In genomic region chr5:122323523-122323922, GRCm38 (mm10) we compare ENCODE assay signal across 18 mouse cellular contexts. TPM values are rescaled to one million over a fixed set of nuclear protein-coding genes. Genes with fewer than 3 reads are reported as not detected.
A peak's percentile ranks its signal among the peaks of the same experiment; 100 is the strongest.
DNase-seq lines count a peak whose midpoint lies in the region; ATAC-seq and TF ChIP-seq lines count a peak whose summit lies in the region.
"Had no signal": no experiment of that assay in that cellular context is flagged by ENCODE, and none has a peak within 500 bp of the region (broad histone marks: within the 10 kb centered on the region; RNA-seq: fewer than 3 reads in every experiment).

No protein-coding gene starts in this region.

- H3K4me1 ChIP-seq in forebrain, embryonic 16.5 days (replicated peaks; ENCODE audit: control insufficient read depth, insufficient read depth, low read length), result peaks cover 7% of the 10 kb centered on the region
- no peaks in the 10 kb centered on the region for H3K4me1 ChIP-seq in forebrain, embryonic 12.5 days
- H3K4me1 ChIP-seq in hindbrain, embryonic 13.5 days (replicated peaks), result no peaks in the 10 kb centered on the region
- no peaks in the 10 kb centered on the region for H3K4me1 ChIP-seq in hindbrain, embryonic 10.5 days (replicated peaks)
- H3K4me1 ChIP-seq in thymus, adult 2 months (replicated peaks; ENCODE audit: control insufficient read depth, insufficient read depth, low read length), result peaks cover 2% of the 10 kb centered on the region
- H3K4me1 ChIP-seq in liver, embryonic 11.5 days (replicated peaks; ENCODE audit: control insufficient read depth, insufficient read depth, low read length), result 0 out of 2 replicates have a peak, but pooled peaks cover 3% of the 10 kb centered on the region
- H3K4me1 ChIP-seq: forebrain, embryonic 15.5 days; liver, embryonic 15.5 days; midbrain, embryonic 13.5 days had no signal

- H3K4me3 ChIP-seq in forebrain, embryonic 16.5 days (replicated peaks; ENCODE audit: low read length), result no peak overlapping the region
- no peak overlapping the region for H3K4me3 ChIP-seq in forebrain, embryonic 12.5 days (replicated peaks)
- no peak overlapping the region for H3K4me3 ChIP-seq in hindbrain, embryonic 13.5 days
- H3K4me3 ChIP-seq in hindbrain, embryonic 10.5 days, result no peak overlapping the region
- H3K4me3 ChIP-seq in thymus, adult 2 months (ENCODE audit: control insufficient read depth, insufficient read depth, low read length), result no peak overlapping the region
- H3K4me3 ChIP-seq in liver, embryonic 11.5 days (ENCODE audit: low read depth, low read length), result no peak overlapping the region
- H3K4me3 ChIP-seq: forebrain, embryonic 15.5 days; heart, embryonic 13.5 days; kidney, embryonic 15.5 days; liver, embryonic 15.5 days; midbrain, embryonic 13.5 days had no signal

- no peak for ATAC-seq in forebrain, embryonic 16.5 days
- no peak for ATAC-seq in forebrain, embryonic 12.5 days (ENCODE audit: low FRiP score)
- ATAC-seq in hindbrain, embryonic 13.5 days (ENCODE audit: low FRiP score), result no peak
- no peak for ATAC-seq in liver, embryonic 11.5 days (replicated peaks; ENCODE audit: low FRiP score)
- ATAC-seq: forebrain, embryonic 15.5 days; intestine, postnatal 0 days; midbrain, embryonic 13.5 days had no signal

- H3K27ac ChIP-seq in forebrain, embryonic 16.5 days (ENCODE audit: low read length), result no peak overlapping the region
- no peak overlapping the region for H3K27ac ChIP-seq in forebrain, embryonic 12.5 days
- H3K27ac ChIP-seq in hindbrain, embryonic 13.5 days, result no peak overlapping the region
- H3K27ac ChIP-seq in hindbrain, embryonic 10.5 days, result no peak overlapping the region
- H3K27ac ChIP-seq in thymus, adult 2 months (ENCODE audit: control insufficient read depth, insufficient read depth, low read length), result no peak overlapping the region
- no peak overlapping the region for H3K27ac ChIP-seq in liver, embryonic 11.5 days (ENCODE audit: low read depth, low read length)
- H3K27ac ChIP-seq: forebrain, embryonic 15.5 days; heart, embryonic 13.5 days; hindbrain, embryonic 14.5 days; kidney, embryonic 15.5 days; liver, embryonic 15.5 days; midbrain, embryonic 13.5 days had no signal

- WGBS in forebrain, embryonic 16.5 days, result 54% methylated on average over 8 of the region's 8 CpGs
- WGBS in forebrain, embryonic 12.5 days, result 60% methylated on average over 8 of the region's 8 CpGs
- 77% methylated on average over 8 of the region's 8 CpGs for WGBS in hindbrain, embryonic 13.5 days
- 72% methylated on average over 8 of the region's 8 CpGs for WGBS in hindbrain, embryonic 10.5 days
- 96% methylated on average over 8 of the region's 8 CpGs for WGBS in thymus, adult 2 months
- 91% methylated on average over 8 of the region's 8 CpGs for WGBS in liver, embryonic 11.5 days

- H3K9ac ChIP-seq in forebrain, embryonic 16.5 days (replicated peaks; ENCODE audit: low read depth, low read length), result 0 out of 2 replicates have a peak overlapping the region, but pooled peaks have one; percentile 13
- no peak overlapping the region for H3K9ac ChIP-seq in forebrain, embryonic 12.5 days
- 0 out of 2 replicates have a peak overlapping the region, but pooled peaks have one; percentile 35 for H3K9ac ChIP-seq in hindbrain, embryonic 13.5 days
- no peak overlapping the region for H3K9ac ChIP-seq in liver, embryonic 11.5 days (ENCODE audit: low read depth, low read length)
- H3K9ac ChIP-seq: forebrain, embryonic 15.5 days; hindbrain, embryonic 14.5 days; kidney, embryonic 15.5 days; liver, embryonic 15.5 days; midbrain, embryonic 13.5 days had no signal

- no peak for TF ChIP-seq CTCF in thymus, adult 2 months (IDR thresholded peaks at IDR 0.05; ENCODE audit: borderline replicate concordance, control insufficient read depth, extremely low read depth, insufficient read depth, low read length, poor library complexity)

- H3K9me3 ChIP-seq in forebrain, embryonic 16.5 days (ENCODE audit: control insufficient read depth, low read length), result no peaks in the 10 kb centered on the region
- no peaks in the 10 kb centered on the region for H3K9me3 ChIP-seq in forebrain, embryonic 12.5 days
- H3K9me3 ChIP-seq in hindbrain, embryonic 13.5 days, result no peaks in the 10 kb centered on the region
- no peaks in the 10 kb centered on the region for H3K9me3 ChIP-seq in hindbrain, embryonic 10.5 days
- no peaks in the 10 kb centered on the region for H3K9me3 ChIP-seq in liver, embryonic 11.5 days (ENCODE audit: control insufficient read depth, low read length)
- H3K9me3 ChIP-seq: forebrain, embryonic 15.5 days; heart, embryonic 13.5 days; kidney, embryonic 15.5 days; liver, embryonic 15.5 days; midbrain, embryonic 13.5 days had no signal

- H3K36me3 ChIP-seq in forebrain, embryonic 16.5 days (ENCODE audit: control insufficient read depth, insufficient read depth), result peaks cover 5% of the 10 kb centered on the region; the same call in 1 of the 2 replicates
- H3K36me3 ChIP-seq in forebrain, embryonic 12.5 days (replicated peaks), result peaks cover 44% of the 10 kb centered on the region
- peaks cover 69% of the 10 kb centered on the region for H3K36me3 ChIP-seq in hindbrain, embryonic 13.5 days
- H3K36me3 ChIP-seq in hindbrain, embryonic 10.5 days, result peaks cover 75% of the 10 kb centered on the region
- H3K36me3 ChIP-seq in thymus, adult 2 months (ENCODE audit: control insufficient read depth, insufficient read depth, low read length), result peaks cover 62% of the 10 kb centered on the region
- H3K36me3 ChIP-seq in liver, embryonic 11.5 days (ENCODE audit: control insufficient read depth, insufficient read depth, low read length), result peaks cover 17% of the 10 kb centered on the region; the same call in 1 of the 2 replicates

- TF ChIP-seq POLR2A in thymus, adult 2 months (IDR thresholded peaks at IDR 0.05; ENCODE audit: control insufficient read depth, extremely low read depth, insufficient read depth, low read length, poor library complexity), result no peak

- no peak overlapping the region for H3K4me2 ChIP-seq in forebrain, embryonic 16.5 days (ENCODE audit: low read length)
- no peak overlapping the region for H3K4me2 ChIP-seq in forebrain, embryonic 12.5 days
- H3K4me2 ChIP-seq in hindbrain, embryonic 13.5 days, result no peak overlapping the region
- no peak overlapping the region for H3K4me2 ChIP-seq in liver, embryonic 11.5 days
- H3K4me2 ChIP-seq: forebrain, embryonic 15.5 days; heart, embryonic 13.5 days; hindbrain, embryonic 14.5 days; kidney, embryonic 15.5 days; liver, embryonic 15.5 days; midbrain, embryonic 13.5 days had no signal

- no peaks in the 10 kb centered on the region for H3K27me3 ChIP-seq in forebrain, embryonic 16.5 days (replicated peaks; ENCODE audit: control insufficient read depth, insufficient read depth, low read length)
- H3K27me3 ChIP-seq in forebrain, embryonic 12.5 days, result no peaks in the 10 kb centered on the region
- no peaks in the 10 kb centered on the region for H3K27me3 ChIP-seq in hindbrain, embryonic 13.5 days
- H3K27me3 ChIP-seq in hindbrain, embryonic 10.5 days (ENCODE audit: insufficient read depth, poor library complexity, severe bottlenecking), result no peaks in the 10 kb centered on the region
- H3K27me3 ChIP-seq in thymus, adult 2 months (ENCODE audit: control insufficient read depth, insufficient read depth, low read length), result no peaks in the 10 kb centered on the region
- H3K27me3 ChIP-seq in liver, embryonic 11.5 days (replicated peaks; ENCODE audit: control insufficient read depth, insufficient read depth, low read length), result no peaks in the 10 kb centered on the region
- H3K27me3 ChIP-seq: forebrain, embryonic 15.5 days; heart, embryonic 13.5 days; kidney, embryonic 15.5 days; liver, embryonic 15.5 days; midbrain, embryonic 13.5 days had no signal

- DNase-seq in hindbrain, embryonic 10.5 days (ENCODE audit: low spot score), result no peak
- peak; percentile 56 for DNase-seq in R1 (ENCODE audit: low read depth, low spot score)
- peak; percentile 59 for DNase-seq in ZHBTc4 (ENCODE audit: low read depth, low spot score)
- DNase-seq in thymus, adult 2 months, result no peak
- DNase-seq in liver, embryonic 11.5 days (ENCODE audit: low spot score), result no peak
- DNase-seq: adrenal gland, adult 8-10 months; cerebellum, adult 11 months; right cerebral cortex, postnatal 4 days had no signal

RNA-seq across cellular contexts. Expression of gene Rad9b, which starts 30.5 kb away (rescaled TPM):
- polyA plus RNA-seq in forebrain, embryonic 16.5 days (2015; fragmentation: Nextera tagmentation; extraction: Ambion mirVana), result 19.2 and 19.7 TPM in 2 replicates
- 12.7 and 15.8 TPM in 2 replicates for polyA plus RNA-seq in forebrain, embryonic 12.5 days (2016; fragmentation: Nextera tagmentation; extraction: Ambion mirVana)
- 21.0 and 23.9 TPM in 2 replicates for polyA plus RNA-seq in hindbrain, embryonic 13.5 days (2015; fragmentation: Nextera tagmentation; extraction: Ambion mirVana)
- 8.1 and 9.7 TPM in 2 replicates for polyA plus RNA-seq in hindbrain, embryonic 10.5 days (2016; fragmentation: Nextera tagmentation; extraction: Ambion mirVana)
- polyA plus RNA-seq in thymus, adult 2 months (2012; rRNA removed), result 6.3 and 7.2 TPM in 2 replicates
- polyA plus RNA-seq in liver, embryonic 11.5 days (2014; fragmentation: Nextera tagmentation; extraction: Ambion mirVana), result 7.0 and 7.9 TPM in 2 replicates

RNA-seq across cellular contexts. Expression of gene Vps29, which starts 30.6 kb away (rescaled TPM):
- polyA plus RNA-seq in forebrain, embryonic 16.5 days (2015; fragmentation: Nextera tagmentation; extraction: Ambion mirVana), result 264 and 288 TPM in 2 replicates
- 174 and 186 TPM in 2 replicates for polyA plus RNA-seq in forebrain, embryonic 12.5 days (2016; fragmentation: Nextera tagmentation; extraction: Ambion mirVana)
- polyA plus RNA-seq in hindbrain, embryonic 13.5 days (2015; fragmentation: Nextera tagmentation; extraction: Ambion mirVana), result 297 and 305 TPM in 2 replicates
- 211 and 225 TPM in 2 replicates for polyA plus RNA-seq in hindbrain, embryonic 10.5 days (2016; fragmentation: Nextera tagmentation; extraction: Ambion mirVana)
- polyA plus RNA-seq in thymus, adult 2 months (2012; rRNA removed), result 38.7 and 54.5 TPM in 2 replicates
- 204 and 211 TPM in 2 replicates for polyA plus RNA-seq in liver, embryonic 11.5 days (2014; fragmentation: Nextera tagmentation; extraction: Ambion mirVana)

RNA-seq across cellular contexts. Expression of gene Pptc7, which starts 39.4 kb away (rescaled TPM):
- 8.2 and 8.5 TPM in 2 replicates for polyA plus RNA-seq in forebrain, embryonic 16.5 days (2015; fragmentation: Nextera tagmentation; extraction: Ambion mirVana)
- polyA plus RNA-seq in forebrain, embryonic 12.5 days (2016; fragmentation: Nextera tagmentation; extraction: Ambion mirVana), result 9.6 and 10.7 TPM in 2 replicates
- polyA plus RNA-seq in hindbrain, embryonic 13.5 days (2015; fragmentation: Nextera tagmentation; extraction: Ambion mirVana), result 8.0 and 8.3 TPM in 2 replicates
- polyA plus RNA-seq in hindbrain, embryonic 10.5 days (2016; fragmentation: Nextera tagmentation; extraction: Ambion mirVana), result 6.5 and 8.4 TPM in 2 replicates
- polyA plus RNA-seq in thymus, adult 2 months (2012; rRNA removed), result 72.4 and 78.8 TPM in 2 replicates
- 6.7 and 8.2 TPM in 2 replicates for polyA plus RNA-seq in liver, embryonic 11.5 days (2014; fragmentation: Nextera tagmentation; extraction: Ambion mirVana)

RNA-seq across cellular contexts. Expression of gene Gpn3, which starts 48.2 kb away (rescaled TPM):
- 50.0 and 57.0 TPM in 2 replicates for polyA plus RNA-seq in forebrain, embryonic 16.5 days (2015; fragmentation: Nextera tagmentation; extraction: Ambion mirVana)
- 60.5 and 62.6 TPM in 2 replicates for polyA plus RNA-seq in forebrain, embryonic 12.5 days (2016; fragmentation: Nextera tagmentation; extraction: Ambion mirVana)
- 48.3 and 50.2 TPM in 2 replicates for polyA plus RNA-seq in hindbrain, embryonic 13.5 days (2015; fragmentation: Nextera tagmentation; extraction: Ambion mirVana)
- 67.7 and 78.8 TPM in 2 replicates for polyA plus RNA-seq in hindbrain, embryonic 10.5 days (2016; fragmentation: Nextera tagmentation; extraction: Ambion mirVana)
- polyA plus RNA-seq in thymus, adult 2 months (2012; rRNA removed), result 103 TPM in 2 replicates
- 112 and 114 TPM in 2 replicates for polyA plus RNA-seq in liver, embryonic 11.5 days (2014; fragmentation: Nextera tagmentation; extraction: Ambion mirVana)

RNA-seq across cellular contexts. Expression of gene Fam216a, which starts 48.6 kb away (rescaled TPM):
- polyA plus RNA-seq in forebrain, embryonic 16.5 days (2015; fragmentation: Nextera tagmentation; extraction: Ambion mirVana), result 122 and 124 TPM in 2 replicates
- polyA plus RNA-seq in forebrain, embryonic 12.5 days (2016; fragmentation: Nextera tagmentation; extraction: Ambion mirVana), result 106 and 115 TPM in 2 replicates
- 131 and 132 TPM in 2 replicates for polyA plus RNA-seq in hindbrain, embryonic 13.5 days (2015; fragmentation: Nextera tagmentation; extraction: Ambion mirVana)
- polyA plus RNA-seq in hindbrain, embryonic 10.5 days (2016; fragmentation: Nextera tagmentation; extraction: Ambion mirVana), result 90.4 and 109 TPM in 2 replicates
- polyA plus RNA-seq in thymus, adult 2 months (2012; rRNA removed), result 52.6 and 54.4 TPM in 2 replicates
- 50.7 and 52.1 TPM in 2 replicates for polyA plus RNA-seq in liver, embryonic 11.5 days (2014; fragmentation: Nextera tagmentation; extraction: Ambion mirVana)

Comparison
In these comparisons a context has a peak if more than half of its experiments do, and no peak if none do; other contexts are left out.
1. H3K9ac ChIP-seq: peak in forebrain, embryonic 16.5 days (single experiment) and hindbrain, embryonic 13.5 days (single experiment); none in forebrain, embryonic 12.5 days (single experiment) and liver, embryonic 11.5 days (single experiment).
2. DNase-seq: peak in R1 (single experiment) and ZHBTc4 (single experiment); none in hindbrain, embryonic 10.5 days (single experiment), thymus, adult 2 months (single experiment) and liver, embryonic 11.5 days (single experiment).